Mouse (Mus musculus) forelimb bud, embryonic 11.5 days (tissue): Measurements from ENCODE around the gene Fchsd2.

Experiments used
- DNase-seq: peaks from one replicate; pipeline ENCODE4 v3.0.0-alpha.2; 2012; ENCODE audit warnings: low read depth, low spot score

Gene Fchsd2

DNA sequence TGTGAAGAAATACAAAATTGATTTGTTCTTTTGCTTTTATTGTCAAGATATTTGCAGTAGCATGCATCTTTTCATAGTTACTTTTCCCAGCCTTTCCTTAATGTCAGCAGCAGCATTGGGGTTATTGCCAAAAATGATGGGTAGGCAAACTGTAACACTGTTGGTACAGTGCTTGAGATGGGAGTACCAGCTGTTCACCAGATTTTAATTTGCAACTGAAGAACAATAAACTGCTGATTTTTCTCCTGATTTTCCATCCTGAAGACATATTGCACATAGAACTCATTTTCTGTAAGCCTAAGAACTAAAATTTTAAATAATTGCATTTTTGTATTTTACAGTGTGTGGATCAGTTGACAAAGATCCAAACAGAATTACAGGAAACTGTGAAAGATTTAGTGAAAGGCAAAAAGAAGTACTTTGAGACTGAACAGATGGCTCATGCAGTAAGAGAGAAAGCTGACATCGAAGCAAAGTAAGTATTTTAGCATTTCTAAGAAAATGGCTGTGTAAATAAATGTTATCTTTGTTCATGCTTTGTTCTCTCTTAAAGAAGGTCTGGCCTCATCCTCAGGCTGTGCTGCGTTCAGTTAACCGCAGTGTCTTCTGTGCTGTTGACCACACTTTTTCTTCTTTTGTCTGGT lies 98.8 kb downstream of the Fchsd2 start:
- no peak for DNase-seq

DNA sequence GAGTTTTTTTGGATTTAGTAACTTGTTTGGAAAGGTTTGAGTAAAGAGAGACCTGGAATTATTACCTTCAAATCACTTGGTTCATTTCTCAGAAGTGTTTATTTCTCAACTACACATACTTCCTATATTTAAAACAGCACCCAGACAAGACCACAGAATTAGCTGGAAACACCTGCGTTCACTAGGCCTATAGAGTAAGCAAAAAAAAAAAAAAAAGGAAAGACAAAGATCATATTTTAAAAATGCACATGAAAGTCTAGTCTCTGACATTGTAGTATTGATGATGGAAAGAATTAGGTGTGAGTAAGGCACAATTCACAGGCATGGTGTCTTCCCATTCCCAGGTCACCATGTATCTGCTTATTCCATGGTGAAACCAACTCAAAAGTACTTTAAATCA lies 118.2 kb downstream of the Fchsd2 start:
- DNase-seq: no peak

DNA sequence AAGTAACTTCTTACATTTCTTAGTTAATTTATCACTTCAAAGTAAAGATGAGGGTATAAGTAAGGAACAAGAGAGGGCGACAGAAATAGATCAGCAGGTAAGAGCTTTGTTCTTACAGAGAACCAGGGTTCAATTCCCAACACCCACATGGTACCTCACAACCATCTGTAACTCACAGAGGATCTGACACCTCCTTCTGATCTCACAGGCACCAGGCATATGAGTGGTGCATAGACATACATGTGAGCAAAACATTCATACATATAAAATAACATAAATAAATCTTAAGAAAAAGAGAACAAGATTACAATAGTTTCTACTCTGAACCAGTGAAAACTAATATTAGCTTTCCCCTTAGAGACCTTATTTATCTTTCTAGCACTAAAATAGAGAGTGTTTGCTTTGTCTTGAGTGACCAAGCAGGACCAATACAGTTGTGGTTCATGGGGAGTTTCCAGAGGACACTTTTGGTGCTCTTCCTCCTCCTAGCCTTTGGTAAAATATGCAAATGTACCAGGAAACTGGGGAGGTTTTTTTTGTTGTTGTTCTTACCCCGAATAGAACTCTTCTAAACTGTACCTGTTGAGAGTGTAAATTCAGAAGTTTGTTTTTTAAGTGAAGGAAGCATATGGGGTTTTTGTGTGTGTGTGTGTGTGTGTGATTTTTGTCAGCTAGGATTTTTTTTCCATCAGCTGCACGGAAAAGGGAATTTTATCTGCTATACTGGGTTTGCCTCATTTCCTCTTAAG lies 121.0 kb downstream of the Fchsd2 start:
- no peak for DNase-seq

DNA sequence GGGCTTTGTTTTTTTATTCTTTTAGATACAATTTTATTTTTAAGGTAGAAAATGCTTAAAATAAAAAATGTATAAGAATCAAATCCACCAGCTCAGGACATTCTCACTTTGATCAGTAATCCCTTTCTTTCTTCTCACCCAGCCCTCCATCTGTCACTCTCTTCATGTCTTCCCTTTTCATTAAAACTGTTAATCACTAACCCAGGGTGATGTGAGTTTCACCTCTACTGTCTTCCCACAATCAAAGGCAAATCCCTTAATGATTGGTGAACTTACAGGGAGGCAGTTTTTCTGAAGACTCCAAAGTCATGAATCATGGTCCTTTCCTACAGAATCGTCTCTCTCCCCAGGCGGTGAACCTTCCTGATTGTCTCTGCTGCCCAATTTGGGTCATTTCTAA lies 124.1 kb downstream of the Fchsd2 start:
- no peak for DNase-seq

DNA sequence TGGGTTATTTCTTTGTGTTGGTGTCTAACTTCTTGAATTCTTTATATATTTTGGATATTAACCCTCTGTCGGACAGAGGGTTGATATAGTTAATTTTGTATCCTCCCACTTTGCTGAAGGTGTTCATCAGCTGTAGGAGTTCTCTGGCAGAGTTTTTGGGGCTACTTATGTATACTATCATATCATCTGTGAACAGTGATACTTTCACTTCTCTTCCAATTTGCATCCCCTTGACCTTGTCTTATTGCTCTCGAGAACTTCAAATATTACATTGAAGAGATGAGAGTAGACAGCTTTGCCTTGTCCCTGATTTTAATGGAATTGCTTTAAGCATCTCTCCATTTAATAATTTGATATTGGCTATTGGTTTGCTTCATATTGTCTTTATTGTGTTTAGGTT lies 130.8 kb downstream of the Fchsd2 start:
- DNase-seq: no peak

DNA sequence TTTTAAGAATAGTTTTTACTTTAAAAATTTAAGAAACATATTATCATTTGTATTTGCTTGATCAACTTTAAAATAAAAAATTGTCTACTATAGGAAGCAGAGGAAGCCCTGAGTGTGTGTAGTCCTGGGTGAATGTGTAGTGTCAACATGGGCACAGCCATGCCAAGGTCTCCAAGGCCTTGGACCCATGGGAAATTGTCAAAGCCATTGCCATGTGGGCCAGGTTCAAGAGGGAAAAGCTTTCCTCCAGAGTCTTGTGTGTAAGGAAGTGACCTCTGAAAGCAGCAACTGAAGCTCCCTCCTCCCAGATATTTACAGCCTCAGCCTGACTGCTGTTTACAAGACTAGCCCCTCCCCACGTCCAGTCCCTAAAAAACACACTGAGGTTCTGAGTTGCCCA lies 136.7 kb downstream of the Fchsd2 start:
- DNase-seq: no peak

DNA sequence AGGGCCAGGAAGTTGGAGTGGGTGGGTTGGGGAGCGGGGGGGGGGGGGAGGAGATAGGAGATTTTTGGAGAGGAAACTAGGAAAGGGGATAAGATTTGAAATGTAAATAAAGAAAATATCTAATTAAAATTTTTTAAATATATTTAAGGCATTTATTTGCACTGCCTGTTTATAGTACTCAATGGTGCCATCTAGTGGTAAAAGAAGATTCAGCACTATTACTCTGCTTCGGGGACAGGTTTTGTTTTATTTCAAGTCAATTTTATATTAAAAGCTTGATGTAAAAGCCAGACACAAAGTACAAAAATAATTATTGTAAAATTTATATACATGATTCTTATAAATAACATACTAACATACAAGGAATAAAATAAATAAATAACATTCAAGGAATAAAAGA lies 138.8 kb downstream of the Fchsd2 start:
- DNase-seq: peak; percentile 40

DNA sequence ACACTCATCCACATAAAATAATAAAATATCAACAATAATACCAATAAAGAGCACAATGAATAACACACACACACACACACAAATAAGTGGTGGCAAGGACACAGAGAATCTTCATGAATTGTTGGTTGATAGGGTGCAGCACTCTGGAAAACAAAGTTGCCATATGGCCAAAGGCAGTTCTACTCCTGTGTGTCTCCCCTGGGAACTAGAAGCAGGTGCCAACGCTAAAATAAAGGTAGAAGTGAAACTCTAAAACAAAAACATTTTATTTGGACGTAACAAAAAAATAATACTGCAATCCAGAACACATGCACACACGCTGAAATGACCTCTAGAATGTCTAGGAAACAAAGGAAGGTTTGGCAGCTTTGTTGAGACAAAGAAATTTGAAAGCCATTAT lies 140.1 kb downstream of the Fchsd2 start:
- no peak for DNase-seq

DNA sequence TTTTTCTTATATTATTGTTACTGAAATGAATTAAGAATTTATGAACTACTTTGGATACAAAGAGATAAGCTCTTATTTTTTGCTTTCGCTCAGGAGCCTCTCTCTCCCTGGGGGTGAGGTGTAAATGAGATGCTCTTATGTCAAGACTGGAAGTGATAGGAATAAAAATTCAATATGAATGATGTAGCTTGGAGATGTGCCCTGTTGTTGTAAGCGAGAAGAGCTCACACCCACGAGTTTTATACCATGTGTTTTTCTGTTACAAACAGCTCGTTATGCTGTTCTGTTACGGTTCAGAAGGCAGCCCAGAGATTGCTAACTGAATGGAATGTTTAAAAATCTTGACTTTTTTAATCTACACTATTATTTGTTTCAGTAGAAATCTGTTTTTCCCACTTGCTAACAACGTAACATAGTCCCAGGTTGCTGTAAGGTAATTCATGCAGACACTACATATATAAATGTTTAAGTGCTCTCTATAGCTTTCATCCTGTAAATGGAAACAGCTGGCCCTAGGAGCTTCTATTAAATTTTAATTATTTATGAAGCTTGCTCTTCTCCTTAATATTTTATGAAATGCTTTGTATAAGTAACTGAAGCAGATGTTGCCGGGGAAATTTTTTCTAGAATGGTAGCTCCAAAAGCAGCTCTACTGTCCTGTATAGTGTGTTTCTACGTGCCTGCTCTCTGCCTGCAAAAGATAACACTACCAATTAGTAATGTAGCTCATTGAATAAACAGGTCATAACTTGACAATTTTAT lies 144.2 kb downstream of the Fchsd2 start:
- DNase-seq: no peak

DNA sequence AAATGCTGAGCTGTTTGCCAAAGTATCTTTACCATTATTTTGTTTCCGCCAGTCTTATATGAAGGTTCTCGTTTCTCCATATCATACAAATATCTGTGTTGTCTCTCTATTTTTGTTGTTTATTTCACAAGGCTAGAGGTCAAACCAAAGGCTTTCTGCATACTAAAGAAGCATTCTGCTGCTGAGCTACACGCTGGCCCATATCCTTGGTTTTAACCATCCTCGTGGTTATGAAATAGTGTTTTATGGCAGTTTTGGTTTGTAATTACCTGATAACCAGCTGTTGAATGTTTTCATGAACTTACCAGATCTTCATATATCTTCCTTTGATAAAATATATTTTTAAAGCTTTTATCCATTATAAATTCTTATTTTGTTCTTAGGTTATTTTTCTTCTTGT lies 156.1 kb downstream of the Fchsd2 start:
- DNase-seq: no peak

DNA sequence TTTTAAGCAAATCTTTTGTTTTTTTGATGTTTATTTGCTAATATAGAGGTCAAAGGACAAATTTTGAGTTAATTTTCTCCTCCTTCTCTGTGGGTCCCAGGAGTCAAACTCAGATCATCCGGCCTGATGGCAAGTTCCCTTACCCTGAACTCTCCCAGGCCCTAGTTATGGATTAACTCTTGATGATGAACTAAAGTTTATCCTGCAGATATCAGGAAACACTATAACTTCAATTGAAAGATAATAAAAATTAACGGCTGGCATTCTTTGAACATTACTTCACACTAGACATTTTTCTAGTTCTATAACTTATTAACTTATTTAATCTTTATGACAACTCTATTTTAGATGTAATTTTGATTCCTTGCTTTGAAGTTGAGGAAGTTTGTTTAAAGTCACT lies 156.5 kb downstream of the Fchsd2 start:
- no peak for DNase-seq

DNA sequence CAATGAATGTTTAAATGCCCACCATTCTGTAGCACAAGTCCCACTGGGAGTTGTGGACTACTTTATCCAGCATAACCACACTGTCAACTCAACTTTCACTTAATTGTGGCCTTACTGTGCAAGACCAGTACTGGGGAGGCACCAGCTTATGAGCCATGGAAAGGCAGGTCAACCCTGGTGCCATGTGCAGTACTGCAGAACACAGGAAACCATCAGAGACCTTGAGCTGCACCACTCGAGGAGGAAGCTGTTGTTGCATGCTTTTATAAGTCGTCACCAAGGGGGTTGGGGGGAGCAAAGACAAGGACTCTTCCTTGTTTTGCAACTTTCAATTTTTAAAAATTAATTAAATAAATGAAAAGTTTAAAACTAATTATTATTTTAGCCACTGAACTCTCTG lies 160.4 kb downstream of the Fchsd2 start:
- DNase-seq: no peak

DNA sequence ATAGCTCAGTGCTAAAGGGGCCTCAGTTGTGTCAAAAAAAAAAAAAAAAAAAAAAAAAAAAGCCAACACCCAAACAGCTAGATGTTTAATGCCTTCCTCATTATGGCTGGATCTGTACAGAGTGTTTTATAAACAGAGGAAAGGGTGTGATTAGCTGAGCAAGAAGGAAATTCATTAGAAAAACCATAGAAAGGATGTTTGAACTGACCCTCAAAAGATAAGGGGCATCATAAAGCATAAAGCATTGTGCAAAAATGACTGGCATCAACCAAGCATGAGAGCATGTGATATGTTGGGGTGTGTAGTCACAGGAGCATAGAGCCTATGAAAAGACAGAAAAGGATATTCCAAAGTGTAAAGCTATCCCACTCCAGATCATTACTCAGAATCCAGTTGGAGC lies 165.8 kb downstream of the Fchsd2 start:
- no peak for DNase-seq

DNA sequence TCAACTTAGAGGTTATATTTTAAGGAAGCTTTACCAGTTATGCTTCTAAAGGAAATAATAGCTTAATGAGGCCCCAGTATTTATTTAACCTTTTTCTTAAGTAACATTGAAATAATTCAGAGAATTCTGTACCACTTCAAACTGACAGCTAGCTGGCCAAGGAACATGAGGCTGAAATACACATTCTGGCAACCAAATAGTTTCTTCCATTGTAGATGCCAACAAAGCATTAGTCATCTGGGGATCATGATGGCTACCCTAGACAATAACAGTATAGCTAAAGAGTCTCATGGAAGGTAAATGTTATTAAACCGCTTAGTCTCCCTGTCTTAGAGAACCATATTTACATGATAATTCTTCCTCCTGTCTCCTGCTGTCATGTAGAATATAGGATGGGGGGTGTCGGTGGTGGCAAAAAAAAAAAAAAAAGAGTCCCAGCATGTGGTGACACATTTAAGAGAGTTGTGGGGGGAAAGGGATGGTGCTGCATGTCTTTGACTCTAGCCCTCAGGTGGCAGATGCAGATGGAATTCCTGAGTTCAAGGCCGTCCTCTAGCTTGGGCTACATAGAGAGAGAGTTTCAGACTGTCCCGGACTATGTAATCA lies 169.4 kb downstream of the Fchsd2 start:
- DNase-seq: no peak

DNA sequence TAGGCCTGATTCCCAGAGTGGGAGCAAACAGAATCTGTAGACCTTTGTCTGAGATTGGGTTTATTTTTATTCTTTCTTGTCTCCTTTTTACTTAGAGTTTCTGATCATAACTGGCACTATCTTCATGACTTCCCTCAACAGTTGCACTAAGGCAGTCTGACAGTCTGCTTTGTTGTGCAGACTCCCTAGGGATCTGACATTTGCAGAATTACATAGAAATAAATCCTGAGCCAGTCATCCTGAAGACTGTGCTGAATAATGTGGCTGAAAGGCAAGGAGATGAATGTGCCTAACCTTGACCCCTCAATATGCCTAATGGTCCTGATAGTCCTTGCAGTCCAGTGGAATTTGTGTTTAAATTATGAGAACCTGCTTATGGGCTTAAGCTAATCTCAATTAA lies 170.8 kb downstream of the Fchsd2 start:
- DNase-seq: no peak

DNA sequence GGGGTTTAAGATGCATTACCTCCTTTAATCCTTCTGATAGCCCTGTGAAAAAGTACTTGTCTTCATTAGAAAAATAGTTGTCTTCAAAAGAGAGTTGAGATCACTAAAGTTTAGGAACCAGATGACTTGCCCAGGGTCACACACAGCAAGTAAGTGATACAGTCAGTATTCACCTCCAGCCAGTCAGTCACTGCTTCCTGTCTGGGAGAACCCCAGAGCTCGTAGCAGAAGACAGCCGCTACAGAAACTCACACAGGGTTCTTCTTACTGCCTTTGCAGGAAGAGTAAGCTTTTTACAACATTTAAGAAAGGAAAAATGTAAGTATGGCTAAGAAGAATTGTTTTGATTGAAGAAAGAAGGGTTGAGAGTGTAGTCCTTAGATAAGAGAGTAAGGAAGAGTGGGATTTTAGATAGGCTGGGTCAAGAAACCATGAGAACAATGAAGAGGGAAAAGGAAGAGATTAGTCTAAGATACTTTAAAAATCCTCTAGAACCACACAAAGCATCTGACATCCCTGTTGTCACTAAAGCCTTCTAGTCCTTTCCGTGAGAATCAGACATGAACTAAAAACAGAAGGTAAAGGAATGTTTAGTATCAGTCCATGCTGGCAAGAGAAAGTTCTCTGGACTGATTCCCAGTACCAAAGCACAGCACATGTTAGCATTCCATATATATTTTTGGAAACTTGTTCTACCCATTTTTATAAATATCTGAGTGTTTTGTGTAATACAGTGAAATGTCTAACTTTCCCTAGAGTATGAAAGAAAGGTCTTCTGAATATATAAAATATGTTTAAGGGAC lies 175.0 kb downstream of the Fchsd2 start:
- no peak for DNase-seq

DNA sequence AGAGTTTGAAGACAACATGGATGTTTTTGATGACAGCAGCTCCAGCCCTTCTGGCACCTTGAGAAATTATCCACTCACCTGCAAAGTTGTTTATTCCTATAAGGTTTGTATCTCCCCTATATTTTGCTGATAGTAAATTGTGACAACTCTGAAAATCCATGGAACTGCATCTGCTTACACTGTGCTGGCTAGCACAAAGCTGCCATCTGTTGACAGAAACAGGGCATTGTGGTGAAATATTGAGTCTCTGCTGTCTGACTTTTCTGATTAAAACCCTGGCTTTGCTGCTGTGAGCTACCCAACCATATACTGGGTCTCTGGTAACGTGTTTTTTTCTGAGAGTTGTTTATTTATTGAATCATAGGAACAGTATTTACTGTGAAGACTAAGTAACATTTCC lies 178.9 kb downstream of the Fchsd2 start:
- DNase-seq: no peak

DNA sequence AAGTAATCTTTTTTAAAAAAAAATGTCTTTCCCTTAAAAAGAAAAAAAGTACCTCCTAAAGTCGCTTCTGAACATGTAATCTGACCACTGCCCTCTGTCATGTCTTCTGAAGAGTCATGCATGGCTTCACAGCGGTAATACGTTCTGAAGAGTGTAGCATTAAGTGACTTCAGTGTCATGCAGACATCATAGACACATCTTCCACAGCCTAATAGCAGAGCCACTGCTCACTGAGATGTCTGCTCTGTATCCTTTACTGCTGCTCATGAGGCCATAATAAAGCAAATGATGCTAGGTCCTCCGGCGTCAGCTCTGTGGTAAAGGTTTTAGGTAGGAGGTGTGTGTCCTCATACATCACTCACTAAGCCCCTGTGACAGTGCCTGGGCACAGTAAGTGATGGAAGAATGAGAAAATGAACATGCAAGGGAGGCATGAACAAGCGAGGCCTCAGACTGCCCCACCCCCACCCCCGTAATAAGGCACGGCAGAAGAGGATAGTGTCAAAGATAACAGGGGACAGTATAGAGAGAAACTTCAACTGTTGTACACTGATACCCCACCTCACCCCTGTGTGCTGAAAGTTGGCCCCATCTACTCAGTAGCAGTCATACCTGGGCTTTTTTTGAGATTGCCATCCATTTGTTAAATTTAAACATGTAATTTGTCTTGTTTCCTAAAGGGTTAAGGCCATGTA lies 179.9 kb downstream of the Fchsd2 start:
- DNase-seq: no peak

DNA sequence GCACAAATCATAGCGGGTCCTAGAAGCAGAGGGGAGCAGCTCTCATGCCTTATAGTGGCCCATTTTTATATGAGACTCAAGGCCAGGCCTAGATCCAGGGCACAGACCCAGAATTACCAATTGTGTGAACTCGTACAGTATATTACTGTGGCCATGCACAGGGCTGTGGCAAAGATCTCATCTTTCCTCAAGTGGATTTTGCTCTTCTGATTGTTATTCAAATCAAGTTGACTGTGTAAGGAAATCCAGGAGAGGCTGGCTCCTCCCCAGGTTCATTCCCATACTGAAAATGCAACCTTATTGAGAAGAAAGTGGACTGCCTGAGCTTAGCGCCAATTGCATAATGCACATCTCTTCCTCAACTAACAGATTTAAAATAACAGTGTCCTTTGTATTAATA lies 190.1 kb downstream of the Fchsd2 start:
- DNase-seq: no peak

DNA sequence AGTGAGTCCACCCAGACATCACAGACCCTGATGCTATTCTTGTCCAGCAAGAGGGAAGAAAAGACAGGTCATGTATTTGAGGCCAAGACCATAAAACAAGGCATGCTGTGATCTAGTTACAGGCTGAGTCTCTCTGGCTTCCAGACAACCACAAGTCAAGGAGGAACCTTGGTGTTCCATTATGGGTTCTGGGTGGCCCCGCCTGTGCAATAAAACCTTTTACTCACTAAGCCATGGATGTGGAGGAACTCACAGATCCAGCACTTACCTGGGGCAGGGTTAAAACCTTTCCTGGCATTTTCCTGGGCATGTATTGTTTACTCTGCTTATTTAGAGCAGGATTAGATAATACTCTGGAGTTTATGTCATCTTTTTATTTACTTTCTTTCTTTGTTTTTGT lies 191.8 kb downstream of the Fchsd2 start:
- DNase-seq: no peak

DNA sequence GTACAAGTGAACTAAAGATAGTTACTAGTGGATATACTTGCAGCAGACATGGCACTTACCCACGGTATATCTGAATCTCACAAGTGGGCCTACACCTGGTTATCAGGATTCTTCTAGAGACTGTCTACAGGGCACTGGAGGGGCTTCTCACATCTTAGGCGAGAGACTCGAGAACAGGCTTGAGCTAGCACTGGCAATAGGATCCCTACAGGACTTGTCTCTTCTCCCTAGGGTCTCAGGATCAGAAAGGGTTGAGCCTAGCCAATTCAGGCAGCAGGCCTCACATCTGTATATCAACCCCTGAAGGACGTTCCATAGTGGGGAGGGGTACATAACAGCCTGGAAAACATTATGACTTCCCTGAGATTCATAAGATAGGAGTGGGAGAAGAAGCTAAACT lies 194.2 kb downstream of the Fchsd2 start:
- DNase-seq: no peak
